Mouse (Mus musculus): Measurements from ENCODE around the gene Slc4a1ap.
"Not testable (repeated sequence)": the region's sequence is repeated elsewhere in the genome, so short reads cannot be mapped to it uniquely, and the experiment has no call there.

Slc4a1ap gene

DNA sequence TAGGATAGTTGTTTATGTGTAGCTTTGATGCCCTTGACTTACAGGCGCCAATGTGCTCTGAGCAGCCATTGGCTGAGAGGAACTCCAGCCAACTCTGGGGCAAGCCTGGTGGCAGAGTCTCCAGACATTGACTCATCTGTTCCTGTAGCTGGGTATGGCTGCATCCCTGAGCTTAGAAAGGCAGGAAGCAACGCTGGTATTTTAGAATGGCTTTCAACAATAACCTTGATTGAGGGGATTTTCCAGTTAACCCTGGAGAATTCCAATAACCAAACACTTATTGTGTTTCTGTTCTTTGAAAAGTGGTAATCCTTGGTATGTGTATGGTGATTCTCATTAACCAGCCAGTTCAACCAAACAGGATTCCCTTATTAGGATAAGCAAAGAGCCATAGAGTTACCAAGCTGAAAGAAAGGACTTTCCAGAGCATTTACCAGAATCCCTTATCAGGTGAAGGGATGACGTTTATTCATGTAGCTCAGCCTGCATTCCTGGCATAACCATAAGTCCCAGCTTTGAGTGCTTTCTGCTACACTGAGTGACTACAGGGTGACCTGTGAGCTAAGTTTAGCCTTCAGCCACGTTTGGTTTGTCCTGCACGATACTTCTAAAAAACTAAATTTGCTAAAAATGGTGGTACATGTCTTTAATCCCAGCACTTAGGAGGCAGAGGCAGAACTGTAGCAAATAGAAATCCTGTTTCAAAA lies 41.3 kb downstream of the Slc4a1ap start:
- no peak for DNase-seq

DNA sequence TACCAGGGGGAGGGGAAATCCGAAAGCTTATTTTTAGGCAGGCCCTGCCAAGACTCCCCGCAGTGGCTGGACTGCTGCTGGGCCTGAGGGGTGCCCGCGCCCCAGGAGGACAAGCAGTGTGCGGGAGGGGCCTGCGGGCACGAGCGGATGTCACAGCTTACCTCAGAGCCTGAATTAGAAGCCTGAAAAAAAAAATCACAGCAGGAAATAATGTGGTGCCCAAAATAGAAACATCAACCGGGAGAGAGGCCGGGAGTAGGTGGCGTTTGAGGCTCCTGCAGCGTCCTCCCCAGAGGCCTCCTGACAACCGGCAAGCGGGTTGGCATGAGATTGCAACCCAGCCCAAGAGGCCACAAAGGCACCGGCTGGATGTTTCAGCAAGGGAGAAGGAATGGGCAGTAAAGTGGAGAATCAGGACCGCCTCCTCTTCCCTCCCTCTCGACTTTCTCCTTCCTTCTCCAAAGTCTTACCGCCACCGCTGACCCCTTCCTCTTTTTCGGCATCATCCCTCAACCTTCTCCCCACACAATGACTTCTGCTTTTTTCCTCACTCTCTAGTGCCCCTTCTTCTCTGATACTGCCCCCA lies 44.3 kb downstream of the Slc4a1ap start:
- peak; percentile 46 to 61 for DNase-seq

GRCm38 (mm10) chr5:31573722-31574121 lies 46.9 kb downstream of the Slc4a1ap start:
- no peak for DNase-seq

DNA sequence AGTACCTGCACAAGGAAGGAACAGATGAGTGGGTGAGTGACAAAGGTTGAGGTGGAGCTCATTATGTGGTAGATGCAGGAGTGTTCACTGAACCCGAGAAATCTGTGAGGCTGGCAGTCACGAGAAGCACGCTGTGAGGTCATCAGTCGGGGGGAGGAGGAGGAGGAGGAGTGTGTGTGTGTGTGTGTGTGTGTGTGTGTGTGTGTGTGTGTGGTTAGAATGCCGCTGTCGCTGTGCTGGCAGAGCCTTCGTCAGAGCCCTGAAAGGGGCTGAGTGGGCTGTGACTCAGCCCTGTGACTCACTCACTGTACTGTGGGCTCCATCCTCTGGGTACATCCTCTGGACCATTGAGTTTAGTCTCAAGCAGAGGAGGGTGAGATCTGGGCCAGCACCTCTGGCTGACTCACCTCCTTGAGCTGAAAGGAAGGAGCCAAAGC lies 49.8 kb downstream of the Slc4a1ap start:
- no peak for DNase-seq

DNA sequence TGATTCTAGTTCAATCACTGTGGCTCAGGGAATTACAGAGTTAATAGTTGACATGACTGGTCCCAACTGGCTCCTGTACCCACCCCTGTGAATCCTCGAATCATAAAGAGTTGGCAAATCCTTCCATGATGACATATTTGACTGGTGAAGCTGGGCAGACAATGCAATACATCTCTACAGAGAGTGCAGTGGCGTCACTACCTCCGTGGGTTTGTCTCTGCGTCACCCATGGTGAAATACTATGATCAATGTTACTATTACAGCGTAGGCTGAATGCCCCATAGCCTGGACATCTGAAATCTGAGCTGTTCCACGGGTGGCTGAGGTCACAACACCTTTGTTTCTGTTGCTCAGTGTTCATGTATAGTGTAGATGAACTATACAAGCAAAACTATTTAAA lies 54.5 kb downstream of the Slc4a1ap start:
- DNase-seq, result no peak

- DNase-seq, result no peak
These were observed 55.1 kb downstream of the Slc4a1ap start for GRCm38 (mm10) chr5:31581932-31582331.

- DNase-seq, result no peak
These were observed 56.5 kb downstream of the Slc4a1ap start for GRCm38 (mm10) chr5:31583261-31583660.

- DNase-seq, result no peak
These were observed 58.7 kb downstream of the Slc4a1ap start for GRCm38 (mm10) chr5:31585526-31585925.

GRCm38 (mm10) chr5:31588016-31588415 lies 61.2 kb downstream of the Slc4a1ap start:
- no peak for DNase-seq

GRCm38 (mm10) chr5:31588672-31589071 lies 61.9 kb downstream of the Slc4a1ap start:
- not testable (repeated sequence) for DNase-seq

GRCm38 (mm10) chr5:31589711-31590319 lies 63.0 kb downstream of the Slc4a1ap start:
- DNase-seq, result no peak

- no peak for DNase-seq
These were observed 64.3 kb downstream of the Slc4a1ap start for GRCm38 (mm10) chr5:31591122-31591521.

GRCm38 (mm10) chr5:31595868-31596267 lies 69.1 kb downstream of the Slc4a1ap start:
- DNase-seq, result no peak

GRCm38 (mm10) chr5:31596481-31597429 lies 70.0 kb downstream of the Slc4a1ap start, which contains the start of gene Mrpl33:
Gene Mrpl33 (plus strand): TSS chr5:31596935.
- peak; percentile 56 to 65 for DNase-seq

DNA sequence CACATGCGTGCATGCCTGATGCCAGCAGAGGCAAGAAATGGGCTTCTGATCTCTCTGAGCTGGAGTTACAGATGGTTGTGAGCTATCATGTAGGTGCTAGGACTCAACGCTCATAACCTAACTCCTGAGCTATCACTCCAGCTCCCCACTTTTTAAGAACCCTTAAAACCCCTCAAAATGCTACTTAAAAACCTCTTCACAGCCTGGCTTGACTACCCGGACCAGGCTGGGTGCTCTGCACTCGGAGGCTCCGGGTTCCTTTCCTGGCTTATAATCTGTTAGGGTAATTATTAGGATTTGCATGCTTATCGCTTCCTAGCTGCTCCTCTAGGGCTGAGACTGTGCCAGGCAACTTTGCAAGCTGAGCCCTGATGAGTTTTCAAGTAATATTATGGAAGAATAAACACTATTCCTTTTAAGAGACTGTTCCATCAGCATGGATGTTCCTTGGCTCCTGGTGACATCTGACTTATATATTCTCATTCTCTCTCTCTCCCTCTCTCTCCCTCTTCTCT lies 70.7 kb downstream of the Slc4a1ap start:
- no peak for DNase-seq

GRCm38 (mm10) chr5:31598121-31598520 lies 71.3 kb downstream of the Slc4a1ap start:
- no peak for DNase-seq

DNA sequence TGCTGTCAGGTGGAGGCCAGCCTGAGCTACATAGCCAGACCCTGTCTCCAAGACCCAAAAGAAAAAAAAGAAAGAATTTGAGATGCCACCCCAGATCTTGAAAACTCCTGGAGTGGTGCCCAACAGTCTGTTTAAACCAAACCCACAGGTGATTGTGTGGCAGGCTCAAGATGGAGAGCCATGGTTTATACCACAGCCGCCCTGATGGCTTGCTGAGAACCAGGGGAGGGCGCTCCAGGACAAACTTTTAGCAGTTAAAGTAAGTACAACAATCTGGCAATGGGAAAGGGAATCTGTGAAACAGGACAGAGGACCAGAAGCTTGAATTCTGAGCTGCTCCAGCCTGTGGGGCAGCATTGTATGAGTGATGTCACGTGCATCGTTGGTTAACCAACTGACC lies 71.8 kb downstream of the Slc4a1ap start:
- peak; percentile 11 to 20 for DNase-seq

- DNase-seq, result no peak
These were observed 72.4 kb downstream of the Slc4a1ap start for GRCm38 (mm10) chr5:31599161-31599560.

DNA sequence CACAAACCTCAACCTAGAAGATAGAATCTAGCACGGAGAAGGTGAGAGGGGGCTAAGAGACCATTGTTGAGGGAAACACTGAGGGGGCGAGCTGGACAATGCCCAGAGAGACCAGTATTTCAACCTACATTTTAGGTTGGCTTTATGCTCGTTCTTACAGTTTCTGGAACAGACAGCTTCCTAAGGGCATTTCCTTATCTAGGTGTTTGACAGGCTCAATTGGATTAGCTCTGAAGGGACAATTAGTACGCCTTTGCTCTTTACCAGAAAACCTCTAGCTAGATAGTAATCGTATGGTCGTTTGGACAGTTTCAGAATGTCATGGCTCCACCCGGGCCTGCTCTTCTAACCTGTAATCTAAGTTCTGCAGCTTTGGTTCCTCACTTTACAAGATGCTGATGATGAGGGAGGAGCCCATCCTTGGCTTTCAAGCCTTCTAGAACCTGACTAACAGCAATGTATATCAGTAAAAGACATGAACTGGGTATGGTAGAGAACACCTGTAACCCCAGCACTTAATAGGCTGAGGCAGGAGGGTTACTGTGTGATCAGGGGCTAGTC lies 74.4 kb downstream of the Slc4a1ap start:
- DNase-seq, result no peak

GRCm38 (mm10) chr5:31602377-31602776 lies 75.6 kb downstream of the Slc4a1ap start:
- DNase-seq, result no peak

DNA sequence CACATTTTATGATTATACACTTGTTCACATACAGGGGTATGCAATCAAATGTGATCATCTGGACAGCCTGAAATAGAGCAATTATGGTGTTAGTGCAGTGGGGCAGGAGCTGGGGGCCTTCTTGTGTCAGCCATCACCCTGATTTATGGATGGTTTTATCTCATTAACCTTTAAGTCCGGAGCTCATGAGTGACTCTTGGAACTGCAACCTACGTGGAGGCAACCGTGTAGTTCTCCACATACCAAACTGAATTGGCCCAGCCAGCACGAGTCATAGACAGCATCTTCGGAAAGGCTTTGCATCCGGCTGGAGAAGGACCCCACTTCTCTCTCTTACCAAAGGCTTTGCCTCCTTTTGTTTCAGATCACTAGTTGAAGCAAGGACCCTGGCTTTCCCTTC lies 77.0 kb downstream of the Slc4a1ap start:
- DNase-seq, result no peak

DNA sequence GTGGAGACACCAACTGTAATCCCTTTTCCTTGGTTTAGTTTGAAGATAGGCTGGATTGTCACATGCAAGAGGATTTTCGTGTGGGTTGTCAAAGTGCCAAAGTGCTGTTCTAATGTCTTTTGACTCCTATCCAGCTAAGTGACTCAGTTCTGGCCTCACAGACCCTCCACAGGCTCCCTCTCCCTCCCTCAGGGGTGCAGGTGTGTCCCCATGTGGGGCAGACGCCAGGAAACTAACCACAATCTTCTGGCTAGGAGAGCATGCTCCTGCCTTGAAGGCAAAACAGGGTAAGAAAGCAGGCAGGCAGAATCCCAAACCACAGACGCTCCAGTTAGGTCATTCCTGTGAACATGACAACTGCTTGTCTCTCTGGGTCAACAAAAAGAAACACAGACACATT lies 79.4 kb downstream of the Slc4a1ap start:
- DNase-seq, result no peak
